Mouse (Mus musculus) layer of hippocampus, adult 9-11 months (tissue): ENCODE data around the gene Pgp.
A peak's percentile ranks its signal among the peaks of the same experiment; 100 is the strongest.

ENCODE experiments used
- DNase-seq: peaks from one replicate; pipeline ENCODE4 v3.0.0; 2022

Pgp gene

DNA sequence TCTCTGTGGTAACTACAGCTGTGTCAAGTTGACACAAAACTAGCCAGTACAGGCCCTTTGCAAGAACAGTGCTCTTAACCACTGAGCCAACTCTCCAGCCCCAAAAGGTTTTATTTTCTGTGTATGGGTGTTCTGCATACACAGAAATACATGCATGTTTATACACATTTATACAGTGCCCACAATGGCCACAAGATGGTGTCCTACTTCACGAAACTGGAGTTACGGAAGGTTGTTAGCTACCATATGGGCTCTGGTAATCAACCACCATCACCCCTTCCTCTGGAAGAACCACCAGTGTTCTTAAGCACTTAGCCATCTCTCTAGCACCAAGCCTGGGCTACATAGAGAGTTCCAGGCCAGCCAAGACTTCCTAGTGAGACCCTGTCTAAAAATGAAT, 8.6 kb upstream of the Pgp start:
- no peak for DNase-seq

DNA sequence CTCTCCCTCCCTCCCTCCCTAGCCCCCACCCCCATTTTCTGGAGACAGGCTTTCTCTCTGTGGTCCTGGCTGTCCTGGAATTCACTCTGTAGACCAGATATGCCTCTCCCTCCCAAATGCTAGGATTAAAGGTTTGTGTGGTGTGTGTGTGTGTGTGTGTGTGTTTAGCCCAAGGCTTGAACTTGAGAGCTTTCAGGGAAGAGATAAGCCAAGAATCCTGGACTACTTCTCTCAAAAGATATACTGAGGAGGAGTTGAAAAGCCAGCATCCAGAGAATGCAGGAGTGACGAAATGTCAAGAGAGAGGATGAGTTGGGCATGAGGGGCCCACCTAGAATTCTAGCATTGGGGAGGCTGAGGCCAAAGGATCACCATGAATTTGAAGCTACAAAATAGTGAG, 7.3 kb upstream of the Pgp start:
- DNase-seq: no peak

DNA sequence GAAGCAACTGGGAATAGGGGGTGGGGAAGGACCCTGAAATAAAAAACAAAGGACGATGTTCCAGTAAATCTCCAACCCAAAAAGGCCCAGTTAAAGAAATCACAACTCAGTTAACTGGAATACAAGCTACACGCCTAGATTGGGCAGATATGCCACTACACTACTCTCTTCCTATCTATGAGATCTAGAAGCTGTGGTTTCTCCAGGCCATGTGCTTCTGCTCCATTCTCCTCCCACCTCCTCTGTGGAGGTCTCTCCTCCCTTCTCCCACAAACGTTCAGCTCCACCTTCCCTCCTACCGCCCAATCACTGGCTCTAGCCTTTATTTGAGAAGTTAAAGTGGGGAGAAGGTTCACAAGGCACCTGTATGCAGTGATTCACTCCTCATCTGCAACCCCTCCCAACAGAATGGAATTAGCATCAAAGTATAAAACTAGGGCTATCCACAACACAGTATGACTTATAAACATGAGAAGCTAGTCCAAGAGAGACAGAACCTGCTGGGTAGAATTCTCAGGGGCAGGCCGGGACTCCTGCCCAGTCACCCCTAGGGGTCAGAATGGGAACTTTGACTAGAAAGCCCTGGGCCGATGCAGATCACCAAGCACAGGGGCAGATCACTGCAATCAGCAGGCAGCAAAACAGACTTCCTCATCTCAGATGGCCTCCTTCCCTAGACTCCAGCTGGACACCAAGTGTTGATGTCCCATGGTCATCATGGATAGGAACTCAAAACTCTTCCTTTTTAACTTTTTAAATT, 6.6 kb upstream of the Pgp start:
- DNase-seq: no peak

DNA sequence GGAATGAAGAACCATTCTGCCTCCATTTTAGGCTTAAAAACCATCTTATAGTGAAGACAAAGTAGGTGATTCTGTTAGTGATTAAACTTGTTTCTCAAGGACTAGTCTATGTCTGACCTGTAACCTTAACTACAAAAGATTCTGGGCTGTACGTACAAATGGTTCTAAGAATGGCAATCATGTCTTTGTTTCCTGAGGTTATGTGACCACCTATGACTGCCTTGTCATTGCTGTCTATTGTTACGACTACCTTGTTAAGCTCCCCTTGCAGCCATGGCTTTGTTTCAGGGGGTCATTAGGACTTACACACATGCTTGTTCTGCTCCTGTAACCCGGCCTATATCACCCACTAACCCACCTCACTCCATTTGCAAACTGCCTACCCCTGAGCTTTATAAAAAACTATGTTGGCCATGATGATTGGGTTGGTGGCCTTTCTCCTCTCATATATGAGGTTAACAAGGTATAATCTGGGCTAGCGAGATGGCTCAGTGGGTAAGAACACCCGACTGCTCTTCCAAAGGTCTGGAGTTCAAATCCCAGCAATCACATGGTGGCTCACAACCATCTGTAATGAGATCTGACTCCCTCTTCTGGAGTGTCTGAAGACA, 1.5 kb upstream of the Pgp start:
- DNase-seq: no peak

GRCm38 (mm10) chr17:24469336-24469909, 769 bp upstream of the Pgp start:
- DNase-seq: no peak

DNA sequence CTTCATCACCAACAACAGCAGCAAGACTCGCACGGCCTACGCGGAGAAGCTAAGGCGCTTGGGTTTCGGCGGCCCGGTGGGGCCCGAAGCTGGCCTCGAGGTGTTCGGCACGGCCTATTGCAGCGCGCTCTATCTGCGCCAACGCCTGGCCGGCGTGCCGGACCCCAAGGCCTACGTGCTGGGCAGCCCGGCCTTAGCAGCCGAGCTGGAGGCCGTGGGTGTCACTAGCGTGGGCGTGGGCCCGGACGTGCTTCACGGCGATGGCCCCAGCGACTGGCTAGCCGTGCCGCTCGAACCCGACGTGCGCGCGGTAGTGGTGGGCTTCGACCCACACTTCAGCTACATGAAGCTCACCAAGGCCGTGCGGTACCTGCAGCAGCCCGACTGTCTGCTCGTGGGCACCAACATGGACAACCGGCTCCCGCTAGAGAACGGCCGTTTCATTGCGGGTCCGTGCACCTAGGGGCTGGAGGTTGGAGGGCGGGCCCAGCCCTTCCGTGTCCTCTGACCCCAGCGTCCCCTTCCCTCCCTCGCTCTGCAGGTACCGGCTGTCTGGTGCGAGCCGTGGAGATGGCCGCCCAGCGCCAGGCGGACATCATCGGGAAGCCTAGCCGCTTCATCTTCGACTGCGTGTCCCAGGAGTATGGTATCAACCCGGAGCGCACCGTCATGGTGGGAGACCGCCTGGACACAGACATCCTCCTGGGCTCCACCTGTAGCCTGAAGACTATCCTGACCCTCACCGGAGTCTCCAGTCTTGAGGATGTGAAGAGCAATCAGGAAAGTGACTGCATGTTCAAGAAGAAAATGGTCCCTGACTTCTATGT, 722 bp downstream of the Pgp start:
- DNase-seq: no peak

DNA sequence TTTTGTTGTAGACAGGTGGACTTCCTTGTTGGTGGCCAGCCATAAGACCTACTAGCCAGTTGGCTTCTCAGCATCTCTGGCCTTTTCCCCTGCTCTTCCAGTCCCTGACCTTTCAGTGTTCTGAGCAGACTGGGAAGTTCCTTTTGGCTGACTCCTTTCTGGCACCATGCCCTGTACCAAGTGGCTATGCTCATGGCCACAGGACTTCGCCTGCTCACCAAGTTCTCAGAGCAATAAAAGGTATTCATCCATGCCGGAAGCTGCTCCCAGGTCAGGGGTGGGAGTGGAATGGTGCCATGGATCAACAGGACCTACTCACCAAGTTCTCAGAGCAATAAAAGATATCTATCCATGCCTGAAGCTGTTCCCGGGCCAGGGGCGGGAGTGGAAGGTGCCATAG, 2.3 kb downstream of the Pgp start:
- DNase-seq: no peak

GRCm38 (mm10) chr17:24473612-24474275, 3.6 kb downstream of the Pgp start, which contains the start of gene Bricd5:
TSS of gene Bricd5 (plus strand) at chr17:24473884.
- no peak for DNase-seq

DNA sequence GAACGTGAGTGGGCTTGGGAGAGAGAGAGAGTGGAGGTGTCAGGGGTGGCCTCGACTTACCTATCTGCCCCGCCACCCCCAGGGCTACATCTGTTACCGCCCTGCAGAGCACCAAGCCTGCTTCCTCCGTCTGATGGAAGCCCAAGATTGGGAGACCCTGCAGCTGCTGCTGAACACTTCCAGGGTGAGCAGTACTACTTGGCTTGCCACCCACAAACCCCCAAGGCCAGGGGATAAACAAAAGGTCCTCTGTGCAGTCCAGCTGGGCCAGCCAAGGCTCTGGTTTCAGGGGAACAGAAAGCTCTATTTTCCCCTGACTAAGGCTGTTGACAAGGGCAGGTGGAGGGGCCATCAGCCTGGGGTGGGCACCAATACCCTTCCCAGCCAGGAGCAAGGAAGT, 4.4 kb downstream of the Pgp start:
- peak; percentile 81 for DNase-seq

DNA sequence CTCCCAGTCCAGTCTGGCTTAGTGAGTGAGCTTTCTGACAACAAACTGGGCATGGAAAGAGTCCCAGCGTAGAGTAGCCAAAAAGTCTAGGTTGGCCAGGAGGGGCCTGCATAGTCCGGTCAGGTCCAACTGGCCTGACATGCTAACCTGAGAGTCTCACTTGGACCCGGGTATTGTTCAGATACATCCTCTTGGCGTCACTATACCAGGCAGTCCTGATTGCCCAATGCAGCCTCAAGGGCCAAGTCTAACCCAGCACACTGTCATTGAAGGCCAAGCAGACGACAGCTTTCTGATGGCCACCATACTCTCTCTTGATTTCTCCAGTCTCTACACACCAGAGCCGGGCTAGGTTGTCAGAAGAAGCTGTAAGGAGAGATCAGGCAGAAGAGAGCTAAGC, 5.4 kb downstream of the Pgp start:
- no peak for DNase-seq

GRCm38 (mm10) chr17:24476022-24476776, 6.0 kb downstream of the Pgp start:
- DNase-seq: no peak

GRCm38 (mm10) chr17:24477053-24477984, 7.1 kb downstream of the Pgp start:
- DNase-seq: no peak

- DNase-seq: no peak
These were observed 7.9 kb downstream of the Pgp start for GRCm38 (mm10) chr17:24477985-24478600.

- peak; percentile 96 for DNase-seq
These were observed 8.6 kb downstream of the Pgp start, which contains the start of gene Mlst8 for GRCm38 (mm10) chr17:24478663-24479380. TSS of gene Mlst8 (minus strand) at chr17:24479078.

DNA sequence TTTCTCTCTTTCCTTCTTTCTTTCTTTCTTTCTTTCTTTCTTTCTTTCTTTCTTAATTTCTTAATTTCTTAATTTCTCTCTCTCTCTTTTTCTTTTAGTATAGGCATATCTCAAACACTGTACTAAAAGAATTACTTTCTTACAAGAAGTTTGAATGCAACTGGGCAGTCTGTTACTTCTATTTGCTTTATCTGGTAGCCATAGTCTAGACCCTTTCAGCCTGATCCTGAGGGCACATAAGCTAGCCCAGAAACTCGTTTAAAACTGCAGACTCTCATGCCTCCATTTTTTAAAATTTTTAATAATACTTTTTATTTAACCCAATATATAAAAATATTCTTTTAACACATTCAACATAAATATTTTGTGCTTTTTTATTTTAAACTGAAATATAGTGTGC, 9.2 kb downstream of the Pgp start:
- no peak for DNase-seq

DNA sequence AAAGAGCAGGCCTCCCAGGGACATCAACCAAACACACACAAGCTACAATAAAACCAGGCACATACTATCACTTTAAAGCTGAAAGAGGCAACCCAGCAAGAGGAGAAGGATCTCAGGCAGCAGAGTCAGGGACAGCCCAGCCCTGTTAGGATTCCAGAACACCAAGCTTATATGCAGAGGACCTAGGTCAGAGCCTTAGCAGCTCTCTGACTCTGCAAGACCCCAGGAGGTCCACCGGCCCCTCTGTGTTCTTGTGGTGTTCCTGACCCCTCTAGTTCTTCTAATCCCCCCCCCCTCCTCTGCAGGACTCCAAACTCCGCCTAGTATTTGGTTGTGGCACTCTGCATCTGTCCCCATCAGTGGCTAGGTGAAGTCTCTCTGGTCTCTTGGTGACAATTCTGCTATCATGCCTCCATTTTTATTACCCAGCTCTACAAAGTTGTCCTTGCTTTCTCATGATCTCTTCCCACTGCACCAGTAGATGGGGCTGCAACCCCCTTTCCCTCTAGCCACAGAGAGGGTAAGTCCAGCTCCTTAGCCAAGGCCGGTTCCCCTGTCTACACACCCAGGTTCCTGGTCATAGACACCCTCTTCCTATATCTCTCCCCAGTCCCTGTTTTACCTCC, 10.1 kb downstream of the Pgp start:
- no peak for DNase-seq

DNA sequence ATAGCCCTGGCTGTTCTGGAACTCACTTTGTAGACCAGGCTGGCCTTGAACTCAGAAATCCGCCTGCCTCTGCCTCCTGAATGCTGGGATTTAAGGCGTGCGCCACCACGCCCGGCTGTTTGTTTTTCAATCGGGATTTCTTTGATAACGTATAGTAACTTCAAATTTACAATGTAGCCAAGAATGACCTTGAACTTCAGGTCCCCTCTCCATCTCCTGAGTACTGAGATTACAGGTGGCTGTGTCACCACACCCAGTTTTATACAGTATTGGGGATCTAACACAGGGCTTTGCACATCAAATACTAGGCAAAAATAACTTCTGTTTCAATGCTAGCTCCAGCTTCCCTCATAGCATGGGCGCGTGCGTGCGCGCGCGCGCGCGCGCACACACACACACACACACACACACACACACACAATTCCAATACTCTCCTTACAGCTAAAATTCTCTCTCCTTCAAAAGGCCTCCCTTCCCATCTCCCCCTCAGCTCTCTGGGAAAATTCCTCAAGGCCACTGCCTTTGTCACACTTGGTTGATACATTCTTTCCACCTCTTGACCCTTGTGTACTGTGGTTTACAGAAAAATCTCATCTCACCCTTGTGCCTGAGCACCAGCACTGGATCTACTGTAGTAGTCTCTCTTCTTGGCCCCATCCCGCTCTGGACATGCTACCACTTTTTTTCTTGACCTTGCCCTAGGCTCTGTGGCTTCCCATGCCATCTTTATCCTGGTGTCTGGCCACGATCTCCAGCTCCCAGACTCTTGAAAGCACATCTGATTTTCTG, 11.0 kb downstream of the Pgp start:
- DNase-seq: no peak

- DNase-seq: no peak
These were observed 13.3 kb downstream of the Pgp start for GRCm38 (mm10) chr17:24483495-24483894.
